Mouse (Mus musculus) urinary bladder, postnatal 10 days (tissue): ENCODE results near the gene Fam222a.

Experiments used
- DNase-seq: peaks from one replicate; pipeline ENCODE4 v3.0.0; 2022; ENCODE audit warnings: low spot score

Gene Fam222a

GRCm38 (mm10) chr5:114567565-114568197 lies at the start of gene Fam222a:
Gene Fam222a, plus strand, starts transcription at chr5:114568016.
- no peak for DNase-seq

- DNase-seq = no peak
These were observed 39.5 kb upstream of the Fam222a start for GRCm38 (mm10) chr5:114528355-114528754.

- no peak for DNase-seq
These were observed 37.5 kb upstream of the Fam222a start for GRCm38 (mm10) chr5:114530337-114530736.

GRCm38 (mm10) chr5:114532055-114532454 lies 35.8 kb upstream of the Fam222a start:
- no peak for DNase-seq

GRCm38 (mm10) chr5:114537308-114538020 lies 30.4 kb upstream of the Fam222a start:
- DNase-seq = no peak

- DNase-seq = no peak
These were observed 29.8 kb upstream of the Fam222a start for GRCm38 (mm10) chr5:114538021-114538405.

GRCm38 (mm10) chr5:114538752-114539151 lies 29.1 kb upstream of the Fam222a start:
- DNase-seq = no peak

- DNase-seq = no peak
These were observed 28.1 kb upstream of the Fam222a start for GRCm38 (mm10) chr5:114539766-114540165.

- no peak for DNase-seq
These were observed 26.0 kb upstream of the Fam222a start for GRCm38 (mm10) chr5:114541656-114542445.

- DNase-seq = no peak
These were observed 24.2 kb upstream of the Fam222a start for GRCm38 (mm10) chr5:114543656-114544055.

GRCm38 (mm10) chr5:114544205-114544604 lies 23.6 kb upstream of the Fam222a start:
- DNase-seq = no peak

GRCm38 (mm10) chr5:114545076-114545475 lies 22.7 kb upstream of the Fam222a start:
- no peak for DNase-seq

- DNase-seq = no peak
These were observed 18.8 kb upstream of the Fam222a start for GRCm38 (mm10) chr5:114548976-114549375.

- no peak for DNase-seq
These were observed 18.0 kb upstream of the Fam222a start for GRCm38 (mm10) chr5:114549770-114550169.

GRCm38 (mm10) chr5:114550431-114550830 lies 17.4 kb upstream of the Fam222a start:
- DNase-seq = no peak

GRCm38 (mm10) chr5:114550886-114551492 lies 16.8 kb upstream of the Fam222a start:
- no peak for DNase-seq

GRCm38 (mm10) chr5:114552507-114553208 lies 15.2 kb upstream of the Fam222a start:
- no peak for DNase-seq

- DNase-seq = no peak
These were observed 14.1 kb upstream of the Fam222a start for GRCm38 (mm10) chr5:114553706-114554105.

GRCm38 (mm10) chr5:114555424-114555823 lies 12.4 kb upstream of the Fam222a start:
- no peak for DNase-seq

- DNase-seq = no peak
These were observed 11.7 kb upstream of the Fam222a start for GRCm38 (mm10) chr5:114556109-114556508.

- DNase-seq = no peak
These were observed 9.8 kb upstream of the Fam222a start for GRCm38 (mm10) chr5:114557765-114558731.
